Mouse (Mus musculus) naive thymus-derived CD4-positive, alpha-beta T cell, adult 2 months (primary cell): ENCODE results near the gene Ngfr.
A peak's percentile ranks its signal among the peaks of the same experiment; 100 is the strongest.
"Not testable (repeated sequence)": the region's sequence is repeated elsewhere in the genome, so short reads cannot be mapped to it uniquely, and the experiment has no call there.

Experiments
- DNase-seq: peaks from one replicate; pipeline ENCODE4 v3.0.0-alpha.2; 2011; ENCODE audit warnings: low read depth

The Ngfr gene

GRCm38 (mm10) chr11:95587423-95587951, at the start of gene Ngfr:
Gene Ngfr (minus strand): TSS chr11:95587735.
- peak; percentile 20 for DNase-seq

GRCm38 (mm10) chr11:95635030-95635429, 47.5 kb upstream of the Ngfr start:
- no peak for DNase-seq

- DNase-seq = no peak
Measured at GRCm38 (mm10) chr11:95633512-95634000, 46.0 kb upstream of the Ngfr start.

GRCm38 (mm10) chr11:95632474-95632873, 44.9 kb upstream of the Ngfr start:
- no peak for DNase-seq

GRCm38 (mm10) chr11:95631301-95631700, 43.8 kb upstream of the Ngfr start:
- DNase-seq = no peak

- no peak for DNase-seq
Measured at GRCm38 (mm10) chr11:95630558-95630957, 43.0 kb upstream of the Ngfr start.

GRCm38 (mm10) chr11:95622426-95622825, 34.9 kb upstream of the Ngfr start:
- no peak for DNase-seq

- DNase-seq = no peak
Measured at GRCm38 (mm10) chr11:95621541-95622130, 34.1 kb upstream of the Ngfr start.

GRCm38 (mm10) chr11:95621010-95621409, 33.5 kb upstream of the Ngfr start:
- no peak for DNase-seq

GRCm38 (mm10) chr11:95619886-95620444, 32.4 kb upstream of the Ngfr start:
- no peak for DNase-seq

- no peak for DNase-seq
Measured at GRCm38 (mm10) chr11:95619081-95619480, 31.5 kb upstream of the Ngfr start.

GRCm38 (mm10) chr11:95617785-95618465, 30.4 kb upstream of the Ngfr start:
- DNase-seq = no peak

GRCm38 (mm10) chr11:95614739-95615138, 27.2 kb upstream of the Ngfr start:
- DNase-seq = no peak

GRCm38 (mm10) chr11:95611283-95611682, 23.7 kb upstream of the Ngfr start:
- no peak for DNase-seq

GRCm38 (mm10) chr11:95610391-95610902, 22.9 kb upstream of the Ngfr start:
- DNase-seq = no peak

GRCm38 (mm10) chr11:95609924-95610323, 22.4 kb upstream of the Ngfr start:
- DNase-seq = no peak

GRCm38 (mm10) chr11:95607286-95607685, 19.8 kb upstream of the Ngfr start:
- not testable (repeated sequence) for DNase-seq

GRCm38 (mm10) chr11:95598214-95599062, 10.9 kb upstream of the Ngfr start:
- DNase-seq = no peak

- DNase-seq = no peak
Measured at GRCm38 (mm10) chr11:95597741-95598140, 10.2 kb upstream of the Ngfr start.

- no peak for DNase-seq
Measured at GRCm38 (mm10) chr11:95596704-95597103, 9.2 kb upstream of the Ngfr start.

GRCm38 (mm10) chr11:95596150-95596515, 8.6 kb upstream of the Ngfr start:
- DNase-seq = no peak
